Mouse (Mus musculus) liver, embryonic 14.5 days (tissue): ENCODE data around the gene Anxa6.

ENCODE experiments used
- CTCF ChIP-seq: IDR thresholded peaks from 2 replicates; pipeline ENCODE4 v1.5.1; 2016; ENCODE audit warnings: antibody characterized with exemption, low read depth, control low read depth
- EP300 ChIP-seq: IDR thresholded peaks from 2 replicates; pipeline ENCODE4 v1.6.1; 2016; ENCODE audit warnings: antibody characterized with exemption, low read depth

DNA sequence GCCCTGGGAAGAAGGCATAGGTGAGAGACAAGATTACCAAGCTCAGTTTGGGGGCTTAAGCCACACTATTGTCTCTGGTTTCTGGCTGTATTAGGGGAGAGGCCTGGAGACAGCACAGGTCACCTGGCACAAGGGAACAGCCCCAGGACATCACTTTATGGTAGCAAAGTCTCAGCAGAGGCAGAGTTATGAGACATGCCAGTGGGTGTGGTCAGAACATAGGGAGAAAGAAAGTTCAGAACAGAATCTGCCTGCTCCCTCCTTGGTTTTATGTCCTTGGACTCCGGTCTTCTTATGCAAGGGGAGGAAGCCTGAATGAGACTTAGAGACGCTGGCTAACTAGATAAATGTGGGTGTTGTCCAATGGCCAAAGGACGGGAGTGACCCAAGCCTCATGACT is 88.5 kb downstream of the Anxa6 start:
- TF ChIP-seq CTCF (no peak), EP300 (no peak)
